Mouse (Mus musculus) ES-E14 (cell line): ENCODE data around the gene 5730596B20Rik.

Experiments used
- ZC3H11A ChIP-seq: IDR thresholded peaks from 2 replicates; pipeline ENCODE4 v1.6.1; 2012; ENCODE audit warnings: low read depth, mild to moderate bottlenecking, inconsistent platforms, low read length, borderline replicate concordance
- ZNF384 ChIP-seq: IDR thresholded peaks from 2 replicates; pipeline ENCODE4 v1.6.1; 2012; ENCODE audit warnings: low read depth, low read length, inconsistent platforms

DNA sequence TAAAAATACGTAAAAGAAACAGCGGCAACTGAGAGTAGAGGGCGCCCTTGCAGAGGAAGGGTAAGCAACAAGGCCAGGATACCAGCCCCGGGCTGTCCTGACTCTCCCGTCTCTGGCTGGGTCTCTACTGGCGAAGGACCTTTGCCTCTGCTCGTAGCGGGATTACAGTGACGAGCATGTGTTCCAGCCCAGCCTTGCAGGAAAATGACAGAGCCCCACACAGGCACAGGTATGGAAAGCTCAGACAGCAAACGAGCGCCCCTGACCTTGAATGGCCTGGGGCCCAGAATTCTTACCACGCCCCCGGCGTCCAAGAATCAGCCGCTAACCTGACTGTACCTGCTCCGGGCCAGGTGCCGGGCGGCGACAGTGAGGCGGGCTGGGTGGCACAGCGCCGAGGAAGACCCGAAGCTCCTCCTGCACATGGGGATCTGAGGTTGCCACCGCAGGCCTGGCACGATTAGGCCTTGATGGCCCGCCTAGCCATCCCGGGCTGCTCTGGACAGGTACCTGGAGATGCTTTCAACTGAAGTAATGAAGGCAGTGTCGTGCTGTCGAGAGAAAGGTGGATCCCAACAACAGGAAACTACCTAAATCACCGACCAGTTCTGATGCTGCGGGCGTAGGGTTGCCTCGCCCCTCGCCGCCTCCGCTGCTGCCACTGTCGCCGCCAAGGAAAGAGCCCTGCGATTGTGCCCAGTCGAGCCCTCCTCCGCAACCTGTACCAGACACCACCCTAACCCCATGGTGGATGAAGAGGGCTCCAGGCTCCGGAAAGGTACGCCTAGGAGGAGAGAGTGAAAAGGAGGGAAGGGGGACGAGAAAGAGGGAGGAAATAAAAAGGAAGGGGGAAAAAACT is 52.5 kb downstream of the 5730596B20Rik start:
- TF ChIP-seq ZC3H11A (no peak), ZNF384 (no peak)
